Mouse (Mus musculus): ENCODE data around the gene Commd7. TPM values are rescaled to one million over a fixed set of nuclear protein-coding genes. Genes with fewer than 3 reads are reported as not detected.

Gene Commd7
- polyA plus RNA-seq, 1 experiment = 22.0 TPM

- TF ChIP-seq POLR2A (IDR thresholded peaks at IDR 0.05; ENCODE audit: control insufficient read depth, extremely low read depth, insufficient read depth, low read length, poor library complexity) (no peak), CTCF (IDR thresholded peaks at IDR 0.05; ENCODE audit: borderline replicate concordance, control insufficient read depth, extremely low read depth, insufficient read depth, low read length, poor library complexity) (no peak)
- H3K4me1 ChIP-seq (replicated peaks; ENCODE audit: control insufficient read depth, insufficient read depth, low read length) = no peaks in the 10 kb centered on the region
- no peak overlapping the region for H3K4me3 ChIP-seq (ENCODE audit: control insufficient read depth, insufficient read depth, low read length)
- no peaks in the 10 kb centered on the region for H3K36me3 ChIP-seq (ENCODE audit: control insufficient read depth, insufficient read depth, low read length)
- DNase-seq = no peak
- 80% methylated on average over 4 of the region's 4 CpGs for WGBS
- no peak overlapping the region for H3K27ac ChIP-seq (ENCODE audit: control insufficient read depth, insufficient read depth, low read length)
- H3K27me3 ChIP-seq (ENCODE audit: control insufficient read depth, insufficient read depth, low read length) = no peaks in the 10 kb centered on the region
These were observed 55.5 kb downstream of the Commd7 start for GRCm38 (mm10) chr2:153577122-153577521.

GRCm38 (mm10) chr2:153576150-153576549 lies 56.4 kb downstream of the Commd7 start:
- no peaks in the 10 kb centered on the region for H3K36me3 ChIP-seq (ENCODE audit: control insufficient read depth, insufficient read depth, low read length)
- H3K27ac ChIP-seq (ENCODE audit: control insufficient read depth, insufficient read depth, low read length) = no peak overlapping the region
- no peak for DNase-seq
- 78% methylated on average over 3 of the region's 3 CpGs for WGBS
- TF ChIP-seq POLR2A (IDR thresholded peaks at IDR 0.05; ENCODE audit: control insufficient read depth, extremely low read depth, insufficient read depth, low read length, poor library complexity) (no peak), CTCF (IDR thresholded peaks at IDR 0.05; ENCODE audit: borderline replicate concordance, control insufficient read depth, extremely low read depth, insufficient read depth, low read length, poor library complexity) (no peak)
- no peak overlapping the region for H3K4me3 ChIP-seq (ENCODE audit: control insufficient read depth, insufficient read depth, low read length)
- H3K4me1 ChIP-seq (replicated peaks; ENCODE audit: control insufficient read depth, insufficient read depth, low read length) = no peaks in the 10 kb centered on the region
- no peaks in the 10 kb centered on the region for H3K27me3 ChIP-seq (ENCODE audit: control insufficient read depth, insufficient read depth, low read length)

- H3K4me1 ChIP-seq (replicated peaks; ENCODE audit: control insufficient read depth, insufficient read depth, low read length) = no peaks in the 10 kb centered on the region
- 87% methylated on average over 6 of the region's 6 CpGs for WGBS
- no peak for TF ChIP-seq POLR2A (IDR thresholded peaks at IDR 0.05; ENCODE audit: control insufficient read depth, extremely low read depth, insufficient read depth, low read length, poor library complexity)
- TF ChIP-seq CTCF (IDR thresholded peaks at IDR 0.05; ENCODE audit: borderline replicate concordance, control insufficient read depth, extremely low read depth, insufficient read depth, low read length, poor library complexity) = no peak
These were observed 57.0 kb downstream of the Commd7 start for GRCm38 (mm10) chr2:153575554-153575953.

GRCm38 (mm10) chr2:153573101-153573500 lies 59.5 kb downstream of the Commd7 start:
- TF ChIP-seq CTCF (IDR thresholded peaks at IDR 0.05; ENCODE audit: borderline replicate concordance, control insufficient read depth, extremely low read depth, insufficient read depth, low read length, poor library complexity) (no peak), POLR2A (IDR thresholded peaks at IDR 0.05; ENCODE audit: control insufficient read depth, extremely low read depth, insufficient read depth, low read length, poor library complexity) (no peak)
- Histone ChIP-seq H3K27me3 (ENCODE audit: control insufficient read depth, insufficient read depth, low read length) (no peaks in the 10 kb centered on the region), H3K27ac (ENCODE audit: control insufficient read depth, insufficient read depth, low read length) (no peak overlapping the region), H3K36me3 (ENCODE audit: control insufficient read depth, insufficient read depth, low read length) (no peaks in the 10 kb centered on the region), H3K4me3 (ENCODE audit: control insufficient read depth, insufficient read depth, low read length) (no peak overlapping the region), H3K4me1 (replicated peaks; ENCODE audit: control insufficient read depth, insufficient read depth, low read length) (no peaks in the 10 kb centered on the region)
- 91% methylated on average over 9 of the region's 9 CpGs for WGBS
- DNase-seq = no peak

More at GRCm38 (mm10) chr2:153575554-153575953, 57.0 kb downstream of the Commd7 start:
- Histone ChIP-seq H3K36me3 (ENCODE audit: control insufficient read depth, insufficient read depth, low read length) (no peaks in the 10 kb centered on the region), H3K4me3 (ENCODE audit: control insufficient read depth, insufficient read depth, low read length) (no peak overlapping the region), H3K27ac (ENCODE audit: control insufficient read depth, insufficient read depth, low read length) (no peak overlapping the region), H3K27me3 (ENCODE audit: control insufficient read depth, insufficient read depth, low read length) (no peaks in the 10 kb centered on the region)
- DNase-seq = no peak

GRCm38 (mm10) chr2:153568541-153568940 lies 64.0 kb downstream of the Commd7 start:
- H3K27ac ChIP-seq (ENCODE audit: control insufficient read depth, insufficient read depth, low read length) = no peak overlapping the region
- H3K4me1 ChIP-seq (replicated peaks; ENCODE audit: control insufficient read depth, insufficient read depth, low read length) = no peaks in the 10 kb centered on the region
- WGBS = 96% methylated on average over 6 of the region's 6 CpGs
- no peak for DNase-seq
- no peaks in the 10 kb centered on the region for H3K36me3 ChIP-seq (ENCODE audit: control insufficient read depth, insufficient read depth, low read length)
- no peaks in the 10 kb centered on the region for H3K27me3 ChIP-seq (ENCODE audit: control insufficient read depth, insufficient read depth, low read length)
- TF ChIP-seq POLR2A (IDR thresholded peaks at IDR 0.05; ENCODE audit: control insufficient read depth, extremely low read depth, insufficient read depth, low read length, poor library complexity) = no peak
- TF ChIP-seq CTCF (IDR thresholded peaks at IDR 0.05; ENCODE audit: borderline replicate concordance, control insufficient read depth, extremely low read depth, insufficient read depth, low read length, poor library complexity) = no peak
- H3K4me3 ChIP-seq (ENCODE audit: control insufficient read depth, insufficient read depth, low read length) = no peak overlapping the region

GRCm38 (mm10) chr2:153568013-153568412 lies 64.6 kb downstream of the Commd7 start:
- 65% methylated on average over 4 of the region's 4 CpGs for WGBS
- TF ChIP-seq POLR2A (IDR thresholded peaks at IDR 0.05; ENCODE audit: control insufficient read depth, extremely low read depth, insufficient read depth, low read length, poor library complexity) = no peak
- TF ChIP-seq CTCF (IDR thresholded peaks at IDR 0.05; ENCODE audit: borderline replicate concordance, control insufficient read depth, extremely low read depth, insufficient read depth, low read length, poor library complexity) = no peak
- H3K27me3 ChIP-seq (ENCODE audit: control insufficient read depth, insufficient read depth, low read length) = no peaks in the 10 kb centered on the region
- no peak for DNase-seq
- H3K27ac ChIP-seq (ENCODE audit: control insufficient read depth, insufficient read depth, low read length) = no peak overlapping the region
- H3K36me3 ChIP-seq (ENCODE audit: control insufficient read depth, insufficient read depth, low read length) = no peaks in the 10 kb centered on the region
- no peak overlapping the region for H3K4me3 ChIP-seq (ENCODE audit: control insufficient read depth, insufficient read depth, low read length)
- no peaks in the 10 kb centered on the region for H3K4me1 ChIP-seq (replicated peaks; ENCODE audit: control insufficient read depth, insufficient read depth, low read length)

Other genes starting within 250 kb of the Commd7 start
- gene 4930404H24Rik, start 140.0 kb downstream of the Commd7 start, polyA plus RNA-seq (2012; rRNA removed) = not detected in 2 replicates
- 4.2 and 4.4 TPM in 2 replicates for gene Nol4l, start 102.8 kb downstream of the Commd7 start, polyA plus RNA-seq (2012; rRNA removed)
- gene Dnmt3b, start 16.7 kb upstream of the Commd7 start, polyA plus RNA-seq (2012; rRNA removed) = 4.4 and 4.7 TPM in 2 replicates
- gene Dnmt3c, start 63.9 kb upstream of the Commd7 start, polyA plus RNA-seq (2012; rRNA removed) = not detected in 2 replicates
- 14.6 and 15.5 TPM in 2 replicates for gene Mapre1, start 108.5 kb upstream of the Commd7 start, polyA plus RNA-seq (2012; rRNA removed)
- gene Efcab8, start 147.2 kb upstream of the Commd7 start, polyA plus RNA-seq (2012; rRNA removed) = 1.8 and 1.9 TPM in 2 replicates
- not detected in 2 replicates for gene Sun5, start 238.3 kb upstream of the Commd7 start, polyA plus RNA-seq (2012; rRNA removed)
- 0.71 and 0.73 TPM in 2 replicates for gene Bpifb2, start 242.3 kb upstream of the Commd7 start, polyA plus RNA-seq (2012; rRNA removed)